ENCODE assay signal across 10 mouse cellular contexts in the genomic region with DNA sequence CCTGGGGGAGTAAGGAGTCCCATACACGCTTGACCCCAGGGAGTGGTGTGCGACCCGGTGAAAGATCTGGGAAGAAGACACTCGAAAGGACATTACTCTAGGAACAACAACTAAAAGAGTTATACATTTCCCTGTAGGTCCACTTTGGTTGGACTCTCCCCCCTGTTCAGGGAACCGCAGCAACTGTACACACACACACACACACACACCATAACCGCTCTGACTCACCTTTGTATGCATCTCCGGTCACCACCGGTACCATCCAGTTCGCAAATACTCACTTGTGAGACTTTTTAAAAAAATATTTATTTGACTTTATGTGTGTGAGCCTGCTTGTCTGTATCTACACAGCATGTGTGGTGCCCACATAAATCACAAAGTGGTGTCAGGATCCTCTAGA. TPM values are rescaled to one million over a fixed set of nuclear protein-coding genes. Genes with fewer than 3 reads are reported as not detected.
DNase-seq lines count a peak whose midpoint lies in the region; ATAC-seq and TF ChIP-seq lines count a peak whose summit lies in the region.
"Had no signal": no experiment of that assay in that cellular context is flagged by ENCODE, and none has a peak within 500 bp of the region (broad histone marks: within the 10 kb centered on the region; RNA-seq: fewer than 3 reads in every experiment).

No protein-coding gene starts in this region.

- H3K27me3 ChIP-seq in kidney, embryonic 15.5 days: peaks cover 3% of the 10 kb centered on the region; the same call in 1 of the 2 replicates
- 0 out of 2 replicates have a peak, but pooled peaks cover 8% of the 10 kb centered on the region for H3K27me3 ChIP-seq in embryonic facial prominence, embryonic 14.5 days (replicated peaks; ENCODE audit: control insufficient read depth, insufficient read depth, low read length)
- peaks cover 6% of the 10 kb centered on the region; the same call in 1 of the 2 replicates for H3K27me3 ChIP-seq in hindbrain, postnatal 0 days (ENCODE audit: insufficient read depth, low read length)
- H3K27me3 ChIP-seq in midbrain, embryonic 15.5 days (replicated peaks): peaks cover 21% of the 10 kb centered on the region
- H3K27me3 ChIP-seq in thymus, adult 2 months (ENCODE audit: control insufficient read depth, insufficient read depth, low read length): no peaks in the 10 kb centered on the region; the same call in 1 of the 2 replicates

- peak; percentile 30 for ATAC-seq in kidney, embryonic 15.5 days (replicated peaks; ENCODE audit: low FRiP score)
- no peak for ATAC-seq in embryonic facial prominence, embryonic 14.5 days (ENCODE audit: low read depth)
- no peak for ATAC-seq in hindbrain, postnatal 0 days
- ATAC-seq in midbrain, embryonic 15.5 days (replicated peaks): no peak

- TF ChIP-seq POLR2A in thymus, adult 2 months (IDR thresholded peaks at IDR 0.05; ENCODE audit: control insufficient read depth, extremely low read depth, insufficient read depth, low read length, poor library complexity): no peak

- peaks cover 83% of the 10 kb centered on the region for H3K4me1 ChIP-seq in kidney, embryonic 15.5 days
- H3K4me1 ChIP-seq in embryonic facial prominence, embryonic 14.5 days (ENCODE audit: control insufficient read depth, insufficient read depth, low read length): peaks cover 7% of the 10 kb centered on the region; the same call in 1 of the 2 replicates
- H3K4me1 ChIP-seq in hindbrain, postnatal 0 days (ENCODE audit: insufficient read depth, low read length): peaks cover 6% of the 10 kb centered on the region; the same call in 1 of the 2 replicates
- H3K4me1 ChIP-seq in midbrain, embryonic 15.5 days: peaks cover 17% of the 10 kb centered on the region
- H3K4me1 ChIP-seq in thymus, adult 2 months (replicated peaks; ENCODE audit: control insufficient read depth, insufficient read depth, low read length): peaks cover 7% of the 10 kb centered on the region

- no peaks in the 10 kb centered on the region for H3K9me3 ChIP-seq in kidney, embryonic 15.5 days (replicated peaks)
- no peaks in the 10 kb centered on the region for H3K9me3 ChIP-seq in embryonic facial prominence, embryonic 14.5 days (ENCODE audit: control insufficient read depth, low read length)
- no peaks in the 10 kb centered on the region for H3K9me3 ChIP-seq in hindbrain, postnatal 0 days (ENCODE audit: low read length)
- H3K9me3 ChIP-seq in midbrain, embryonic 15.5 days: no peaks in the 10 kb centered on the region

- no peak for TF ChIP-seq CTCF in hindbrain, postnatal 0 days (IDR thresholded peaks at IDR 0.05; ENCODE audit: low read depth)
- no peak for TF ChIP-seq CTCF in thymus, adult 2 months (IDR thresholded peaks at IDR 0.05; ENCODE audit: borderline replicate concordance, control insufficient read depth, extremely low read depth, insufficient read depth, low read length, poor library complexity)

- peak overlapping the region; percentile 11; the same call in 1 of the 2 replicates for H3K9ac ChIP-seq in kidney, embryonic 15.5 days
- peak overlapping the region; percentile 73 for H3K9ac ChIP-seq in embryonic facial prominence, embryonic 14.5 days (ENCODE audit: low read depth, low read length)
- H3K9ac ChIP-seq in hindbrain, postnatal 0 days (replicated peaks; ENCODE audit: low read length): peak overlapping the region; percentile 64; the same call in 1 of the 2 replicates
- peak overlapping the region; percentile 57; the same call in 1 of the 2 replicates for H3K9ac ChIP-seq in midbrain, embryonic 15.5 days

- peak overlapping the region; percentile 97 for H3K4me2 ChIP-seq in kidney, embryonic 15.5 days
- H3K4me2 ChIP-seq in embryonic facial prominence, embryonic 14.5 days (ENCODE audit: low read depth, low read length): peak overlapping the region; percentile 100
- H3K4me2 ChIP-seq in hindbrain, postnatal 0 days (ENCODE audit: low read depth, low read length): peak overlapping the region; percentile 91
- H3K4me2 ChIP-seq in midbrain, embryonic 15.5 days: peak overlapping the region; percentile 95

- H3K4me3 ChIP-seq in kidney, embryonic 15.5 days (replicated peaks): peak overlapping the region; percentile 88
- peak overlapping the region; percentile 62 for H3K4me3 ChIP-seq in embryonic facial prominence, embryonic 14.5 days (ENCODE audit: low read depth, low read length)
- peak overlapping the region; percentile 50 for H3K4me3 ChIP-seq in hindbrain, postnatal 0 days (ENCODE audit: low read length)
- peak overlapping the region; percentile 54 for H3K4me3 ChIP-seq in midbrain, embryonic 15.5 days
- no peak overlapping the region for H3K4me3 ChIP-seq in thymus, adult 2 months (ENCODE audit: control insufficient read depth, insufficient read depth, low read length)

- no peaks in the 10 kb centered on the region for H3K36me3 ChIP-seq in kidney, embryonic 15.5 days
- no peaks in the 10 kb centered on the region for H3K36me3 ChIP-seq in embryonic facial prominence, embryonic 14.5 days (ENCODE audit: control insufficient read depth, insufficient read depth, low read length)
- no peaks in the 10 kb centered on the region for H3K36me3 ChIP-seq in hindbrain, postnatal 0 days (ENCODE audit: insufficient read depth, low read length)
- no peaks in the 10 kb centered on the region for H3K36me3 ChIP-seq in midbrain, embryonic 15.5 days (replicated peaks)
- H3K36me3 ChIP-seq in thymus, adult 2 months (ENCODE audit: control insufficient read depth, insufficient read depth, low read length): no peaks in the 10 kb centered on the region
- H3K36me3 ChIP-seq: G1E had no signal

- no peak for DNase-seq in kidney, adult 8-10 months
- DNase-seq in embryonic facial prominence, embryonic 14.5 days (ENCODE audit: low spot score): no peak
- no peak for DNase-seq in hindbrain, postnatal 0 days (ENCODE audit: low spot score)
- DNase-seq in cerebellum, adult 9-11 months: no peak
- DNase-seq in thymus, adult 2 months: no peak
- DNase-seq in thymus, adult 18-20 months: no peak

- peak overlapping the region; percentile 97 for H3K27ac ChIP-seq in kidney, embryonic 15.5 days
- H3K27ac ChIP-seq in embryonic facial prominence, embryonic 14.5 days (replicated peaks; ENCODE audit: low read depth, low read length): no peak overlapping the region
- H3K27ac ChIP-seq in hindbrain, postnatal 0 days: no peak overlapping the region
- H3K27ac ChIP-seq in midbrain, embryonic 15.5 days: no peak overlapping the region
- no peak overlapping the region for H3K27ac ChIP-seq in thymus, adult 2 months (ENCODE audit: control insufficient read depth, insufficient read depth, low read length)

- 15% methylated on average over 9 of the region's 9 CpGs for WGBS in kidney, embryonic 15.5 days
- WGBS in embryonic facial prominence, embryonic 14.5 days: 29% methylated on average over 9 of the region's 9 CpGs
- WGBS in hindbrain, postnatal 0 days: 32% methylated on average over 9 of the region's 9 CpGs
- 37% methylated on average over 9 of the region's 9 CpGs for WGBS in midbrain, embryonic 15.5 days
- WGBS in thymus, adult 2 months: 51% methylated on average over 9 of the region's 9 CpGs

RNA-seq across cellular contexts. Expression of gene Smtnl2, which starts 0.4 kb away (rescaled TPM):
- 109 and 111 TPM in 2 replicates for polyA plus RNA-seq in kidney, embryonic 15.5 days (2015; fragmentation: Nextera tagmentation; extraction: Ambion mirVana)
- 24.8 and 26.7 TPM in 2 replicates for polyA plus RNA-seq in embryonic facial prominence, embryonic 14.5 days (2014; fragmentation: Nextera tagmentation; extraction: Ambion mirVana)
- total RNA-seq in hindbrain, postnatal 0 days (2014; rRNA removed): 13.0 and 19.1 TPM in 2 replicates
- polyA plus RNA-seq in hindbrain, postnatal 0 days (2015; fragmentation: Nextera tagmentation; extraction: Ambion mirVana): 8.7 and 9.7 TPM in 2 replicates
- polyA plus RNA-seq in midbrain, embryonic 15.5 days (2015; fragmentation: Nextera tagmentation; extraction: Ambion mirVana): 8.1 and 9.3 TPM in 2 replicates
- polyA plus RNA-seq in thymus, adult 2 months (2012; rRNA removed): 1.7 and 2.7 TPM in 2 replicates
- polyA plus RNA-seq: G1E had no signal

RNA-seq across cellular contexts. Expression of gene Ggt6, which starts 23.4 kb away (rescaled TPM):
- polyA plus RNA-seq in kidney, embryonic 15.5 days (2015; fragmentation: Nextera tagmentation; extraction: Ambion mirVana): 0.87 and 0.95 TPM in 2 replicates
- 1.8 and 2.5 TPM in 2 replicates for polyA plus RNA-seq in embryonic facial prominence, embryonic 14.5 days (2014; fragmentation: Nextera tagmentation; extraction: Ambion mirVana)
- not detected in 2 replicates for total RNA-seq in hindbrain, postnatal 0 days (2014; rRNA removed)
- not detected in 2 replicates for polyA plus RNA-seq in hindbrain, postnatal 0 days (2015; fragmentation: Nextera tagmentation; extraction: Ambion mirVana)
- not detected in 2 replicates for polyA plus RNA-seq in midbrain, embryonic 15.5 days (2015; fragmentation: Nextera tagmentation; extraction: Ambion mirVana)
- 4.0 and 4.3 TPM in 2 replicates for polyA plus RNA-seq in thymus, adult 2 months (2012; rRNA removed)
- polyA plus RNA-seq: G1E had no signal

RNA-seq across cellular contexts. Expression of gene Mybbp1a, which starts 29.2 kb away (rescaled TPM):
- polyA plus RNA-seq in kidney, embryonic 15.5 days (2015; fragmentation: Nextera tagmentation; extraction: Ambion mirVana): 162 and 184 TPM in 2 replicates
- 114 and 123 TPM in 2 replicates for polyA plus RNA-seq in embryonic facial prominence, embryonic 14.5 days (2014; fragmentation: Nextera tagmentation; extraction: Ambion mirVana)
- 28.0 and 36.1 TPM in 2 replicates for total RNA-seq in hindbrain, postnatal 0 days (2014; rRNA removed)
- 61.5 and 68.7 TPM in 2 replicates for polyA plus RNA-seq in hindbrain, postnatal 0 days (2015; fragmentation: Nextera tagmentation; extraction: Ambion mirVana)
- 67.5 and 69.4 TPM in 2 replicates for polyA plus RNA-seq in midbrain, embryonic 15.5 days (2015; fragmentation: Nextera tagmentation; extraction: Ambion mirVana)
- 57.1 and 67.8 TPM in 2 replicates for polyA plus RNA-seq in thymus, adult 2 months (2012; rRNA removed)

RNA-seq across cellular contexts. Expression of gene Tekt1, which starts 49.7 kb away (rescaled TPM):
- 5.4 and 5.6 TPM in 2 replicates for polyA plus RNA-seq in kidney, embryonic 15.5 days (2015; fragmentation: Nextera tagmentation; extraction: Ambion mirVana)
- polyA plus RNA-seq in embryonic facial prominence, embryonic 14.5 days (2014; fragmentation: Nextera tagmentation; extraction: Ambion mirVana): 6.2 and 12.5 TPM in 2 replicates
- 2.3 and 5.1 TPM in 2 replicates for total RNA-seq in hindbrain, postnatal 0 days (2014; rRNA removed)
- 8.3 and 9.0 TPM in 2 replicates for polyA plus RNA-seq in hindbrain, postnatal 0 days (2015; fragmentation: Nextera tagmentation; extraction: Ambion mirVana)
- polyA plus RNA-seq in midbrain, embryonic 15.5 days (2015; fragmentation: Nextera tagmentation; extraction: Ambion mirVana): 9.7 and 11.2 TPM in 2 replicates
- polyA plus RNA-seq in thymus, adult 2 months (2012; rRNA removed): 0.11 and 0.27 TPM in 2 replicates
- total RNA-seq: G1E had no signal
- polyA plus RNA-seq: G1E; spleen, adult 2 months had no signal

Comparison
In these comparisons a context has a peak if more than half of its experiments do, and no peak if none do; other contexts are left out.
1. H3K9ac ChIP-seq: peak in every context shown above with its lines; median percentile 73 in embryonic facial prominence, embryonic 14.5 days; 64 in hindbrain, postnatal 0 days; 57 in midbrain, embryonic 15.5 days; 11 in kidney, embryonic 15.5 days.